Mouse (Mus musculus): ENCODE data around the gene Osbpl9. TPM values are rescaled to one million over a fixed set of nuclear protein-coding genes. Genes with fewer than 3 reads are reported as not detected.
A peak's percentile ranks its signal among the peaks of the same experiment; 100 is the strongest.

The Osbpl9 gene
- polyA plus RNA-seq, 1 experiment, result 133 TPM

- peaks cover 50% of the 10 kb centered on the region for H3K4me1 ChIP-seq (ENCODE audit: control insufficient read depth, insufficient read depth, low read length)
- TF ChIP-seq POLR2A (IDR thresholded peaks at IDR 0.05; ENCODE audit: borderline replicate concordance, low read depth, low read length), result no peak
- no peak for TF ChIP-seq CTCF (IDR thresholded peaks at IDR 0.05; ENCODE audit: low read depth, low read length)
- no peak overlapping the region for H3K4me3 ChIP-seq (ENCODE audit: insufficient read depth, low read length)
- peak overlapping the region; percentile 63 for H3K27ac ChIP-seq (ENCODE audit: insufficient read depth, low read depth, low read length)
These were observed 81.3 kb downstream of the Osbpl9 start for GRCm38 (mm10) chr4:109120735-109121134.

DNA sequence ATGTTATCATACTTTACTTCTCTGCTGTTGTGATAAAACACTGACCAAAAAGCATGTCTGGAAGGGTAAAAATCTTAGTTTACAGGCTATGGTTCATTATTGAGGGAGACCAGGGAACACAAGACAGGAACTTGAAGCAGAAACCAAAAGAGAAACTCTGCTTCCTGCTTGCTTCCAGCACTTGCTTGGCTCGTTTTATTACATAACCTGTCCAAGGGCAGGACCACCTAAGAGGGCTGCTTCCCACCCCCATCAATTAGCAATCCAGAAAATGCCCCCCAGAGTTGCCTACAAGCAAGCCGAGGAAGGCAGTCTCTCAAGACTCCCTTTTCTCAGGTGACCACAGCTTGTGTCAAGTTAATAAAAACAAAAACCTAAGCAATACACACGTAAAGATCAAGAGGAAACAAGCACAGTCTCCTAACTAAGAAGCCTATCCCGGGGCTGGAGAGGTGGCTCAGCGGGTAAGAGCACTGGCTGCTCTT is 82.4 kb downstream of the Osbpl9 start:
- Histone ChIP-seq H3K27ac (ENCODE audit: insufficient read depth, low read depth, low read length) (peak overlapping the region; percentile 72), H3K4me1 (ENCODE audit: control insufficient read depth, insufficient read depth, low read length) (peaks cover 57% of the 10 kb centered on the region), H3K4me3 (ENCODE audit: insufficient read depth, low read length) (peak overlapping the region; percentile 19; the same call in 1 of the 2 replicates)
- TF ChIP-seq POLR2A (IDR thresholded peaks at IDR 0.05; ENCODE audit: borderline replicate concordance, low read depth, low read length) (no peak), CTCF (IDR thresholded peaks at IDR 0.05; ENCODE audit: low read depth, low read length) (no peak)

DNA sequence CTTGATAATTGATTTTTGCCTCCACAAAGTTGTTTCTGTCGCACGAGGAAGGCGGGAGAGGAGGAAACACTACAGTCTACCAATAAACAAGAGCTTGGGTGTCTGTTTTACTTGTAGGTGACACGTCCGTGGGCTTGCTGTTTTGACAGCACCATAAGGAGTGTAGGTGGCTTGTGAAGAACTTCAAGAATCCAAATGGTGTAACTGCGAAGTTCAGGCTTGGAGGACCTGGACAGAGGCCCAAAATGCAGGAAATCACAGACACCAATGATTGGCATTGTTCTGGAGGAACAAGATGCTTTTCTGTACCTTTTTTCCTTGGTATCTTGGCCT is 83.8 kb downstream of the Osbpl9 start:
- Histone ChIP-seq H3K4me3 (ENCODE audit: insufficient read depth, low read length) (peak overlapping the region; percentile 63), H3K4me1 (ENCODE audit: control insufficient read depth, insufficient read depth, low read length) (peaks cover 49% of the 10 kb centered on the region), H3K27ac (ENCODE audit: insufficient read depth, low read depth, low read length) (peak overlapping the region; percentile 51)
- no peak for TF ChIP-seq CTCF (IDR thresholded peaks at IDR 0.05; ENCODE audit: low read depth, low read length)
- no peak for TF ChIP-seq POLR2A (IDR thresholded peaks at IDR 0.05; ENCODE audit: borderline replicate concordance, low read depth, low read length)

GRCm38 (mm10) chr4:109117596-109118326 is 84.3 kb downstream of the Osbpl9 start:
- H3K4me3 ChIP-seq (ENCODE audit: insufficient read depth, low read length), result peak overlapping the region; percentile 95
- H3K27ac ChIP-seq (ENCODE audit: insufficient read depth, low read depth, low read length), result peak overlapping the region; percentile 95
- peaks cover 48% of the 10 kb centered on the region for H3K4me1 ChIP-seq (ENCODE audit: control insufficient read depth, insufficient read depth, low read length)
- TF ChIP-seq CTCF (IDR thresholded peaks at IDR 0.05; ENCODE audit: low read depth, low read length) (no peak), POLR2A (IDR thresholded peaks at IDR 0.05; ENCODE audit: borderline replicate concordance, low read depth, low read length) (no peak)

GRCm38 (mm10) chr4:109116938-109117337 is 85.1 kb downstream of the Osbpl9 start:
- H3K4me1 ChIP-seq (ENCODE audit: control insufficient read depth, insufficient read depth, low read length), result peaks cover 42% of the 10 kb centered on the region
- peak overlapping the region; percentile 62 for H3K27ac ChIP-seq (ENCODE audit: insufficient read depth, low read depth, low read length)
- H3K4me3 ChIP-seq (ENCODE audit: insufficient read depth, low read length), result peak overlapping the region; percentile 54
- no peak for TF ChIP-seq CTCF (IDR thresholded peaks at IDR 0.05; ENCODE audit: low read depth, low read length)
- TF ChIP-seq POLR2A (IDR thresholded peaks at IDR 0.05; ENCODE audit: borderline replicate concordance, low read depth, low read length), result no peak

- TF ChIP-seq POLR2A (IDR thresholded peaks at IDR 0.05; ENCODE audit: borderline replicate concordance, low read depth, low read length), result no peak
These were observed 85.6 kb downstream of the Osbpl9 start for GRCm38 (mm10) chr4:109116494-109116893.

DNA sequence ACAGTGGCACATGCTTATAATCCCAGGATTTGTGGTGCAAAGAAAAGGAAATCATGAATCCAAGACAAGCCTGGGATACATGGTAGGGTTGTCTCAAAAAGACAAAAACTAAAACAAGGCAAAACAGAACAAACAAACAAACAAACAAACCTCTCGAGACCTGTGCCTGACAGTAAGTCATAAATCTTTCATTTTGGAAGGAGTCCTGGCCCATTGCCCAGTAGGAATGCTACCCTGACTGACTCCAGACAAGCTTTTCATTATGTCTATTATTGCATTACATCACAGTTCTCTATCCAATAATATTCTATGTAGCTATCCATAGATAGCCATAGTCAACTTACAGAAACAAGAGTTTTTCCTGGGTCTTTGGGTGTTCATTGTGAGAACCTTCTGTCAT is 86.3 kb downstream of the Osbpl9 start:
- TF ChIP-seq CTCF (IDR thresholded peaks at IDR 0.05; ENCODE audit: low read depth, low read length) (no peak), POLR2A (IDR thresholded peaks at IDR 0.05; ENCODE audit: borderline replicate concordance, low read depth, low read length) (no peak)
- no peak overlapping the region for H3K4me3 ChIP-seq (ENCODE audit: insufficient read depth, low read length)
- peaks cover 35% of the 10 kb centered on the region for H3K4me1 ChIP-seq (ENCODE audit: control insufficient read depth, insufficient read depth, low read length)
- H3K27ac ChIP-seq (ENCODE audit: insufficient read depth, low read depth, low read length), result no peak overlapping the region

More at GRCm38 (mm10) chr4:109116494-109116893, 85.6 kb downstream of the Osbpl9 start:
- Histone ChIP-seq H3K4me3 (ENCODE audit: insufficient read depth, low read length) (peak overlapping the region; percentile 14), H3K4me1 (ENCODE audit: control insufficient read depth, insufficient read depth, low read length) (peaks cover 41% of the 10 kb centered on the region), H3K27ac (ENCODE audit: insufficient read depth, low read depth, low read length) (peak overlapping the region; percentile 62; the same call in 1 of the 2 replicates)

DNA sequence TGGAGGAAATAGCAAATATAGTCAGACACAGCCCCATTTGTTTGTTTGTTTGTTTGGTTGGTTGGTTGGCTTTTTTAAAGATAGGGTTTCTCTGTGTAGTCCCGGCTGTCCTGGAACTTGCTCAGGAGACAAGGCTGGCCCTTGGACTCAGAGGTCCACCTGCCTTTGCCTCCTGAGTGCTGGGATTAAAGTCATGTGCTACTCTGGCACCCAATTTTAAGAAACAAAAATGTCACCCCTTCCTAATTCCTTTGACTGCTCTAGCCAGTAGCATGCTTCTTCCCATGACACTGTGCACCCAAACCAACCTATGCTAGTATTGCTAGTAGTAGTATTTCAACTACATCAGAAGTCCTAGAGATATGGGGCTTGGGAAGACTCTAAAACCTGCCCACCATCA is 87.8 kb downstream of the Osbpl9 start:
- TF ChIP-seq CTCF (IDR thresholded peaks at IDR 0.05; ENCODE audit: low read depth, low read length) (no peak), POLR2A (IDR thresholded peaks at IDR 0.05; ENCODE audit: borderline replicate concordance, low read depth, low read length) (no peak)

DNA sequence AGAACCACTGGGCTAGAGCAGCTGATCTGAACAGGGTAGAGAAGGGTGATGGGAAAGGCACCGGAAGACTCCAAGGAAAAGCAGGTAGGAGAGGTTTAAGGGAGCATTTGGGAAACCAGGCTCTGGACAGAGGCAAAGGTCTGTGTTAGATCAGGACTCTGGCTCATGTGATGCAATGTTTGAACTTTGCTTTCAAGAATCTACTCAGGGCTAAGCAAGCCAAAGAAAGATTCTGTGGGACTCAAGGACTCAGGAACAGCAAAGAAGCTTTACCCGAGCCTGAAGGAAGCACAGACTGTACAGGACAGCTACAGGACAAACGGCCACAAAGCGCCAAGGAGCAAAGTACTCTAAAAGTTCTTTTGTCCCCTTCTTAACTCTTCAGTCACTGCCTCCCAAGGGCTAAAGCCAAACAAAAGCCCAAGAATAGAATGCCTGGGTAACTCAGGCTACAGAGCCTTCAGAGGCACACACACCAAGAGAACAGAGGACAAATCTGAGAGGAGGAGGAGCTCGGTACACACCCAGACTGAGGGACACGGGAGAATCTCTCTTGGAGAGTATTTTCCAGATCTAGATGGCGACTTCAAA is 89.1 kb downstream of the Osbpl9 start:
- no peak for TF ChIP-seq POLR2A (IDR thresholded peaks at IDR 0.05; ENCODE audit: borderline replicate concordance, low read depth, low read length)
- TF ChIP-seq CTCF (IDR thresholded peaks at IDR 0.05; ENCODE audit: low read depth, low read length), result no peak
- H3K4me3 ChIP-seq (ENCODE audit: insufficient read depth, low read length), result no peak overlapping the region
- no peak overlapping the region for H3K27ac ChIP-seq (ENCODE audit: insufficient read depth, low read depth, low read length)
- H3K4me1 ChIP-seq (ENCODE audit: control insufficient read depth, insufficient read depth, low read length), result peaks cover 20% of the 10 kb centered on the region

More for the DNA sequence above, 87.8 kb downstream of the Osbpl9 start:
- no peak overlapping the region for H3K27ac ChIP-seq (ENCODE audit: insufficient read depth, low read depth, low read length)
- peaks cover 24% of the 10 kb centered on the region for H3K4me1 ChIP-seq (ENCODE audit: control insufficient read depth, insufficient read depth, low read length)
- no peak overlapping the region for H3K4me3 ChIP-seq (ENCODE audit: insufficient read depth, low read length)

DNA sequence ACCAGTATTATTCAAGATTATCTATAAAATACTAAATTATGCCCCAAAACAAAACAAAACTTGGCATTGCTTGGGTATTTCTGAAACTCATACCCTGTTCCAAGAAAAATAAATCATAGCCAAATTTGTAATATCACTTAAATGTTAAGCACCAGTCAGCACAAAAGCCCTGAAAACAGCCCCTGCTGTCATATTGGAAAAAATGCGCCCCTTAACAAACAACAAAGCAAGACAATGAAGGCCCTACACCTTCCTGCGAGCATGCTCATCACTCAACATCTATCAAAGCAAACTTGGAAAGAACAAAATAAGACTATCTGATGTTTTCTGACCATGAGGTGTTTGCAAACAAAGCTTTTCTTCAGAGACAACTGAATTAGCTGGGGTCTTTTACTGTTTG is 91.1 kb downstream of the Osbpl9 start:
- TF ChIP-seq POLR2A (IDR thresholded peaks at IDR 0.05; ENCODE audit: borderline replicate concordance, low read depth, low read length) (no peak), CTCF (IDR thresholded peaks at IDR 0.05; ENCODE audit: low read depth, low read length) (no peak)
- H3K4me1 ChIP-seq (ENCODE audit: control insufficient read depth, insufficient read depth, low read length), result peaks cover 19% of the 10 kb centered on the region
- no peak overlapping the region for H3K27ac ChIP-seq (ENCODE audit: insufficient read depth, low read depth, low read length)
- no peak overlapping the region for H3K4me3 ChIP-seq (ENCODE audit: insufficient read depth, low read length)

All from bone marrow macrophage, adult 2 months (primary cell).